Mouse (Mus musculus) spleen, adult 2 months (tissue): Measurements from ENCODE around the gene Foxr1.

Source experiments
- CTCF ChIP-seq: fragments of 200-500 bp; IDR thresholded peaks from 2 replicates; pipeline ENCODE4 v1.5.1; 2011; ENCODE audit warnings: mild to moderate bottlenecking, inconsistent platforms; ENCODE audit not compliant: insufficient read depth, insufficient read length, insufficient replicate concordance; ENCODE audit errors: extremely low read depth
- POLR2A ChIP-seq: fragments of 200-500 bp; IDR thresholded peaks from 2 replicates; pipeline ENCODE4 v1.6.1; 2011; ENCODE audit warnings: low read depth, low read length, inconsistent platforms

- no peak for TF ChIP-seq CTCF
- no peak for TF ChIP-seq POLR2A
These were observed 49.4 kb upstream of the Foxr1 start for GRCm38 (mm10) chr9:44490086-44490967.
